In genomic region chr5:72636576-72636975, GRCm38 (mm10) we compare ENCODE assay signal across 39 mouse cellular contexts. TPM values are rescaled to one million over a fixed set of nuclear protein-coding genes. Genes with fewer than 3 reads are reported as not detected.
A peak's percentile ranks its signal among the peaks of the same experiment; 100 is the strongest.
DNase-seq lines count a peak whose midpoint lies in the region; ATAC-seq and TF ChIP-seq lines count a peak whose summit lies in the region.
"Had no signal": no experiment of that assay in that cellular context is flagged by ENCODE, and none has a peak within 500 bp of the region (broad histone marks: within the 10 kb centered on the region; RNA-seq: fewer than 3 reads in every experiment).

No protein-coding gene starts in this region.

- no peak overlapping the region for H3K4me3 ChIP-seq in intestine, embryonic 14.5 days (ENCODE audit: low read depth, low read length)
- H3K4me3 ChIP-seq in intestine, embryonic 16.5 days (ENCODE audit: low read length): no peak overlapping the region
- no peak overlapping the region for H3K4me3 ChIP-seq in small intestine, adult 2 months (ENCODE audit: low read depth, low read length)
- no peak overlapping the region for H3K4me3 ChIP-seq in forebrain, embryonic 10.5 days
- H3K4me3 ChIP-seq: embryonic facial prominence, embryonic 13.5 days; gastrocnemius, adult 2 months; layer of hippocampus, adult 2 months; liver, embryonic 12.5 days; midbrain, embryonic 10.5 days; myocyte; neural tube, embryonic 13.5 days; stomach, embryonic 15.5 days had no signal

- H3K4me1 ChIP-seq in intestine, embryonic 14.5 days (replicated peaks; ENCODE audit: control insufficient read depth, insufficient read depth, low read length): no peaks in the 10 kb centered on the region
- H3K4me1 ChIP-seq in intestine, embryonic 16.5 days (ENCODE audit: control insufficient read depth, insufficient read depth, low read length): no peaks in the 10 kb centered on the region
- H3K4me1 ChIP-seq in small intestine, adult 2 months (ENCODE audit: control insufficient read depth, insufficient read depth, insufficient read length, low read length): peaks cover 6% of the 10 kb centered on the region; the same call in 1 of the 2 replicates
- H3K4me1 ChIP-seq in forebrain, embryonic 10.5 days: no peaks in the 10 kb centered on the region
- H3K4me1 ChIP-seq: embryonic facial prominence, embryonic 13.5 days; liver, embryonic 12.5 days; midbrain, embryonic 10.5 days; neural tube, embryonic 13.5 days; stomach, embryonic 15.5 days had no signal

- TF ChIP-seq POLR2A in small intestine, adult 2 months (IDR thresholded peaks at IDR 0.05; ENCODE audit: low read depth, low read length): no peak

- 76% methylated on average over 3 of the region's 3 CpGs for WGBS in intestine, embryonic 14.5 days
- WGBS in intestine, embryonic 16.5 days: 85% methylated on average over 3 of the region's 3 CpGs
- WGBS in small intestine, adult 2 months: 75% methylated on average over 3 of the region's 3 CpGs
- WGBS in forebrain, embryonic 10.5 days: 87% methylated on average over 3 of the region's 3 CpGs

- H3K9ac ChIP-seq in intestine, embryonic 14.5 days (ENCODE audit: low read length): no peak overlapping the region
- no peak overlapping the region for H3K9ac ChIP-seq in intestine, embryonic 16.5 days (ENCODE audit: low read depth, low read length)
- H3K9ac ChIP-seq: embryonic facial prominence, embryonic 13.5 days; hindbrain, embryonic 14.5 days; liver, embryonic 12.5 days; liver, postnatal 0 days; neural tube, embryonic 13.5 days; stomach, embryonic 15.5 days had no signal

- DNase-seq in intestine, embryonic 14.5 days (ENCODE audit: low spot score): peak; percentile 35
- peak; percentile 21 for DNase-seq in T-cell, adult 2 months (ENCODE audit: low spot score)
- DNase-seq in thymus, postnatal 25 days: peak; percentile 42
- DNase-seq in gastrocnemius, postnatal 4 days (ENCODE audit: low spot score in 2 of 2): no peak
- no peak for DNase-seq in layer of hippocampus, adult 9-10 months (ENCODE audit: low spot score)
- no peak for DNase-seq in forebrain, embryonic 10.5 days (ENCODE audit: extremely low spot score, low spot score)
- DNase-seq: adrenal gland, postnatal 25 days; cerebellum, adult 11-12 months; cerebellum, adult 9-11 months; gastrocnemius, adult 2 months; gastrocnemius, postnatal 36 days; heart, postnatal 4 days; kidney, adult 2 months; kidney, postnatal 36 days; left cerebral cortex, postnatal 4 days; liver, postnatal 0 days; right cerebral cortex, postnatal 4 days had no signal

- TF ChIP-seq CTCF in small intestine, adult 2 months (IDR thresholded peaks at IDR 0.05; ENCODE audit: extremely low read depth, insufficient read length, insufficient replicate concordance, low read depth, low read length): no peak

- no peaks in the 10 kb centered on the region for H3K36me3 ChIP-seq in intestine, embryonic 14.5 days (ENCODE audit: control insufficient read depth, insufficient read depth, low read length)
- H3K36me3 ChIP-seq in intestine, embryonic 16.5 days (ENCODE audit: control insufficient read depth, insufficient read depth, low read length): no peaks in the 10 kb centered on the region
- no peaks in the 10 kb centered on the region for H3K36me3 ChIP-seq in small intestine, adult 2 months (ENCODE audit: control insufficient read depth, insufficient read depth, low read length)
- no peaks in the 10 kb centered on the region for H3K36me3 ChIP-seq in forebrain, embryonic 10.5 days (replicated peaks)
- H3K36me3 ChIP-seq: embryonic facial prominence, embryonic 13.5 days; liver, embryonic 12.5 days; midbrain, embryonic 10.5 days; neural tube, embryonic 13.5 days; stomach, embryonic 15.5 days had no signal

- no peaks in the 10 kb centered on the region for H3K9me3 ChIP-seq in intestine, embryonic 14.5 days (ENCODE audit: control insufficient read depth, low read length)
- H3K9me3 ChIP-seq in intestine, embryonic 16.5 days (ENCODE audit: control insufficient read depth, low read length): no peaks in the 10 kb centered on the region
- no peaks in the 10 kb centered on the region for H3K9me3 ChIP-seq in forebrain, embryonic 10.5 days
- H3K9me3 ChIP-seq: embryonic facial prominence, embryonic 13.5 days; liver, embryonic 12.5 days; midbrain, embryonic 10.5 days; neural tube, embryonic 13.5 days; stomach, embryonic 15.5 days had no signal

- H3K4me2 ChIP-seq in intestine, embryonic 14.5 days (ENCODE audit: low read length): no peak overlapping the region
- no peak overlapping the region for H3K4me2 ChIP-seq in intestine, embryonic 16.5 days (ENCODE audit: low read depth, low read length)
- H3K4me2 ChIP-seq: embryonic facial prominence, embryonic 13.5 days; heart, embryonic 11.5 days; hindbrain, embryonic 14.5 days; liver, embryonic 12.5 days; neural tube, embryonic 13.5 days; stomach, embryonic 15.5 days had no signal

- H3K27me3 ChIP-seq in intestine, embryonic 14.5 days (replicated peaks; ENCODE audit: control insufficient read depth, insufficient read depth, low read length): no peaks in the 10 kb centered on the region
- no peaks in the 10 kb centered on the region for H3K27me3 ChIP-seq in intestine, embryonic 16.5 days (replicated peaks; ENCODE audit: control insufficient read depth, insufficient read depth, low read length)
- no peaks in the 10 kb centered on the region for H3K27me3 ChIP-seq in small intestine, adult 2 months (ENCODE audit: control insufficient read depth, insufficient read depth, low read length)
- H3K27me3 ChIP-seq in forebrain, embryonic 10.5 days (ENCODE audit: poor library complexity, severe bottlenecking): no peaks in the 10 kb centered on the region
- H3K27me3 ChIP-seq: embryonic facial prominence, embryonic 13.5 days; liver, embryonic 12.5 days; neural tube, embryonic 13.5 days; Patski; stomach, embryonic 15.5 days had no signal

- no peak overlapping the region for H3K27ac ChIP-seq in intestine, embryonic 14.5 days (ENCODE audit: low read depth)
- H3K27ac ChIP-seq in intestine, embryonic 16.5 days (ENCODE audit: low read length): no peak overlapping the region
- 0 out of 2 replicates have a peak overlapping the region, but pooled peaks have one; percentile 21 for H3K27ac ChIP-seq in small intestine, adult 2 months (ENCODE audit: insufficient read depth, low read depth, low read length)
- H3K27ac ChIP-seq in forebrain, embryonic 10.5 days: no peak overlapping the region
- H3K27ac ChIP-seq: embryonic facial prominence, embryonic 13.5 days; gastrocnemius, adult 2 months; hindbrain, embryonic 14.5 days; layer of hippocampus, adult 2 months; liver, embryonic 12.5 days; macrophage; midbrain, embryonic 10.5 days; neural tube, embryonic 13.5 days; stomach, embryonic 15.5 days had no signal

- no peak for ATAC-seq in intestine, embryonic 14.5 days (replicated peaks; ENCODE audit: low FRiP score, low TSS enrichment, low read depth)
- no peak for ATAC-seq in intestine, embryonic 16.5 days
- ATAC-seq: forebrain, embryonic 16.5 days; liver, embryonic 12.5 days; liver, postnatal 0 days; Patski had no signal

RNA-seq across cellular contexts. Expression of gene Cnga1, which starts 7.5 kb away (rescaled TPM):
- not detected in 2 replicates for polyA plus RNA-seq in intestine, embryonic 14.5 days (2014; fragmentation: Nextera tagmentation; extraction: Ambion mirVana)
- polyA plus RNA-seq in intestine, embryonic 16.5 days (2015; fragmentation: Nextera tagmentation; extraction: Ambion mirVana): not detected in 2 replicates
- polyA plus RNA-seq in small intestine, adult 2 months (2012; rRNA removed): not detected in 2 replicates
- not detected for total RNA-seq in gastrocnemius, postnatal 4 days (2021)
- polyA plus RNA-seq in forebrain, embryonic 10.5 days (2016; fragmentation: Nextera tagmentation; extraction: Ambion mirVana): not detected in 2 replicates
- total RNA-seq: adrenal gland, postnatal 25 days; gastrocnemius, adult 2 months; gastrocnemius, postnatal 36 days; heart, postnatal 4 days; layer of hippocampus, adult 2 months; layer of hippocampus, postnatal 25 days; left cerebral cortex, postnatal 4 days; MEL; midbrain, postnatal 0 days had no signal
- polyA plus RNA-seq: embryonic facial prominence, embryonic 13.5 days; forebrain, embryonic 11.5 days; forebrain, embryonic 16.5 days; heart, embryonic 11.5 days; heart, embryonic 16.5 days; hindbrain, embryonic 14.5 days; kidney, adult 2 months; kidney, embryonic 16.5 days; liver, embryonic 12.5 days; liver, postnatal 0 days; lung, embryonic 16.5 days; macrophage; midbrain, embryonic 10.5 days; myocyte; neural tube, embryonic 13.5 days; stomach, embryonic 15.5 days had no signal

RNA-seq across cellular contexts. Expression of gene Nipal1, which starts 11.0 kb away (rescaled TPM):
- 13.2 and 15.2 TPM in 2 replicates for polyA plus RNA-seq in intestine, embryonic 14.5 days (2014; fragmentation: Nextera tagmentation; extraction: Ambion mirVana)
- polyA plus RNA-seq in intestine, embryonic 16.5 days (2015; fragmentation: Nextera tagmentation; extraction: Ambion mirVana): 34.5 and 37.7 TPM in 2 replicates
- polyA plus RNA-seq in small intestine, adult 2 months (2012; rRNA removed): 0.75 and 6.5 TPM in 2 replicates
- total RNA-seq in gastrocnemius, postnatal 4 days (2021): under 1 TPM; 0.78 to 0.81 TPM
- polyA plus RNA-seq in forebrain, embryonic 10.5 days (2016; fragmentation: Nextera tagmentation; extraction: Ambion mirVana): 0.16 and 0.33 TPM in 2 replicates
- total RNA-seq: gastrocnemius, adult 2 months; gastrocnemius, postnatal 36 days; layer of hippocampus, adult 2 months; layer of hippocampus, postnatal 25 days; MEL had no signal
- polyA plus RNA-seq: forebrain, embryonic 16.5 days; macrophage had no signal

RNA-seq across cellular contexts. Expression of gene Gm5868, which starts 49.2 kb away (rescaled TPM):
- 0.57 and 0.65 TPM in 2 replicates for polyA plus RNA-seq in intestine, embryonic 14.5 days (2014; fragmentation: Nextera tagmentation; extraction: Ambion mirVana)
- 0.29 and 0.42 TPM in 2 replicates for polyA plus RNA-seq in intestine, embryonic 16.5 days (2015; fragmentation: Nextera tagmentation; extraction: Ambion mirVana)
- 0.10 and 0.16 TPM in 2 replicates for polyA plus RNA-seq in small intestine, adult 2 months (2012; rRNA removed)
- not detected for total RNA-seq in gastrocnemius, postnatal 4 days (2021)
- polyA plus RNA-seq in forebrain, embryonic 10.5 days (2016; fragmentation: Nextera tagmentation; extraction: Ambion mirVana): 1.1 and 1.5 TPM in 2 replicates
- total RNA-seq: gastrocnemius, adult 2 months; gastrocnemius, postnatal 36 days; heart, postnatal 4 days; MEL had no signal
- polyA plus RNA-seq: inflammation-experienced regulatory T-cells, adult 6 months; liver, embryonic 12.5 days; liver, postnatal 0 days; lung, embryonic 16.5 days; macrophage; myocyte; Patski had no signal

RNA-seq across cellular contexts. Expression of gene Zar1, which starts 55.5 kb away (rescaled TPM):
- polyA plus RNA-seq in intestine, embryonic 14.5 days (2014; fragmentation: Nextera tagmentation; extraction: Ambion mirVana): not detected in 2 replicates
- polyA plus RNA-seq in intestine, embryonic 16.5 days (2015; fragmentation: Nextera tagmentation; extraction: Ambion mirVana): 0.09 TPM in 1 of 2 replicates, not detected in the other
- polyA plus RNA-seq in small intestine, adult 2 months (2012; rRNA removed): not detected in 2 replicates
- not detected for total RNA-seq in gastrocnemius, postnatal 4 days (2021)
- polyA plus RNA-seq in forebrain, embryonic 10.5 days (2016; fragmentation: Nextera tagmentation; extraction: Ambion mirVana): not detected in 2 replicates
- total RNA-seq: adrenal gland, postnatal 25 days; gastrocnemius, adult 2 months; gastrocnemius, postnatal 36 days; heart, postnatal 4 days; MEL had no signal
- polyA plus RNA-seq: inflammation-experienced regulatory T-cells, adult 6 months; liver, embryonic 12.5 days; liver, postnatal 0 days; lung, embryonic 16.5 days; macrophage; myocyte; Patski had no signal

Comparison
In these comparisons a context has a peak if more than half of its experiments do, and no peak if none do; other contexts are left out.
1. DNase-seq: peak in intestine, embryonic 14.5 days (single experiment), T-cell, adult 2 months (single experiment) and thymus, postnatal 25 days (single experiment); none in gastrocnemius, postnatal 4 days (0 of 2), layer of hippocampus, adult 9-10 months (single experiment) and forebrain, embryonic 10.5 days (single experiment).